Comparison of ENCODE assay signal across 30 mouse cellular contexts in genomic region chr10:97466818-97467217, GRCm38 (mm10). TPM values are rescaled to one million over a fixed set of nuclear protein-coding genes. Genes with fewer than 3 reads are reported as not detected.
DNase-seq lines count a peak whose midpoint lies in the region; ATAC-seq and TF ChIP-seq lines count a peak whose summit lies in the region.
"Had no signal": no experiment of that assay in that cellular context is flagged by ENCODE, and none has a peak within 500 bp of the region (broad histone marks: within the 10 kb centered on the region; RNA-seq: fewer than 3 reads in every experiment).

No protein-coding gene starts in this region.

- peaks cover 5% of the 10 kb centered on the region; the same call in 1 of the 2 replicates for H3K4me1 ChIP-seq in embryonic facial prominence, embryonic 14.5 days (ENCODE audit: control insufficient read depth, insufficient read depth, low read length)
- no peaks in the 10 kb centered on the region for H3K4me1 ChIP-seq in embryonic facial prominence, embryonic 10.5 days
- peaks cover 0 to 2% of the 10 kb centered on the region in 2 experiments; a peak in 3 of 4 replicates for H3K4me1 ChIP-seq in MEL (ENCODE audit: control insufficient read depth in 1 of 2, insufficient read depth in 2 of 2, low read length in 2 of 2)
- 0 out of 2 replicates have a peak, but pooled peaks cover 6% of the 10 kb centered on the region for H3K4me1 ChIP-seq in forebrain, embryonic 10.5 days
- H3K4me1 ChIP-seq: forebrain, embryonic 13.5 days; heart, embryonic 10.5 days had no signal

- DNase-seq in embryonic facial prominence, embryonic 14.5 days (ENCODE audit: low spot score): peak; percentile 24
- no peak for DNase-seq in embryonic facial prominence, embryonic 10.5 days (ENCODE audit: low spot score)
- DNase-seq in MEL (ENCODE audit: low read depth, low spot score): peak; percentile 46
- DNase-seq in fibroblast of lung, adult 2 months (ENCODE audit: low read depth): peak; percentile 27
- no peak for DNase-seq in forebrain, embryonic 10.5 days (ENCODE audit: extremely low spot score, low spot score)
- DNase-seq in adrenal gland, postnatal 10 days: no peak
- DNase-seq: adrenal gland, adult 2 months; adrenal gland, postnatal 36 days; B cell, adult 2 months; cerebellum, adult 11 months; cerebellum, adult 2 months; cerebellum, adult 9-11 months; cerebellum, postnatal 36 days; embryo, embryonic 11 days; gastrocnemius, postnatal 10 days; gastrocnemius, postnatal 36 days; heart, adult 2 months; heart, postnatal 14 days; heart, postnatal 4 days; kidney, adult 2 months had no signal

- H3K27me3 ChIP-seq in embryonic facial prominence, embryonic 14.5 days (replicated peaks; ENCODE audit: control insufficient read depth, insufficient read depth, low read length): no peaks in the 10 kb centered on the region
- H3K27me3 ChIP-seq in embryonic facial prominence, embryonic 10.5 days (replicated peaks; ENCODE audit: low read depth, poor library complexity, severe bottlenecking): no peaks in the 10 kb centered on the region
- H3K27me3 ChIP-seq in MEL (ENCODE audit: control insufficient read depth in 1 of 2, insufficient read depth in 2 of 2, low read length in 2 of 2): no peaks in the 10 kb centered on the region
- no peaks in the 10 kb centered on the region for H3K27me3 ChIP-seq in forebrain, embryonic 10.5 days (ENCODE audit: poor library complexity, severe bottlenecking)
- H3K27me3 ChIP-seq: embryonic facial prominence, embryonic 15.5 days; forebrain, embryonic 13.5 days; heart, embryonic 13.5 days had no signal

- 50% methylated on average over 3 of the region's 3 CpGs for WGBS in embryonic facial prominence, embryonic 14.5 days
- WGBS in embryonic facial prominence, embryonic 10.5 days: 79% methylated on average over 3 of the region's 3 CpGs
- 61% methylated on average over 3 of the region's 3 CpGs for WGBS in forebrain, embryonic 10.5 days

- H3K27ac ChIP-seq in embryonic facial prominence, embryonic 14.5 days (replicated peaks; ENCODE audit: low read depth, low read length): no peak overlapping the region
- no peak overlapping the region for H3K27ac ChIP-seq in embryonic facial prominence, embryonic 10.5 days (replicated peaks)
- peak overlapping the region; percentile 22; the same call in 1 of the 2 replicates for H3K27ac ChIP-seq in MEL (ENCODE audit: control insufficient read depth, low read depth, low read length)
- no peak overlapping the region for H3K27ac ChIP-seq in forebrain, embryonic 10.5 days
- H3K27ac ChIP-seq: embryonic facial prominence, embryonic 15.5 days; forebrain, embryonic 13.5 days; heart, adult 2 months; heart, embryonic 10.5 days; heart, embryonic 13.5 days; hindbrain, embryonic 14.5 days; hindbrain, postnatal 0 days had no signal

- H3K9ac ChIP-seq in embryonic facial prominence, embryonic 14.5 days (ENCODE audit: low read depth, low read length): no peak overlapping the region
- H3K9ac ChIP-seq in MEL (ENCODE audit: control insufficient read depth, low read depth, low read length, poor library complexity, severe bottlenecking): 0 out of 2 replicates have a peak overlapping the region, but pooled peaks have one; percentile 5
- H3K9ac ChIP-seq: embryonic facial prominence, embryonic 15.5 days; forebrain, embryonic 13.5 days; heart, embryonic 13.5 days; hindbrain, embryonic 14.5 days had no signal

- no peak for ATAC-seq in embryonic facial prominence, embryonic 14.5 days (ENCODE audit: low read depth)
- ATAC-seq: forebrain, embryonic 13.5 days; forebrain, embryonic 16.5 days; hindbrain, postnatal 0 days; inflammation-experienced regulatory T-cells, adult 6 months; intestine, embryonic 16.5 days had no signal

- H3K36me3 ChIP-seq in embryonic facial prominence, embryonic 14.5 days (ENCODE audit: control insufficient read depth, insufficient read depth, low read length): no peaks in the 10 kb centered on the region
- no peaks in the 10 kb centered on the region for H3K36me3 ChIP-seq in embryonic facial prominence, embryonic 10.5 days (replicated peaks)
- H3K36me3 ChIP-seq in MEL (ENCODE audit: control insufficient read depth in 1 of 2, insufficient read depth in 2 of 2, low read length in 2 of 2): 0 out of 4 replicates have a peak, but pooled peaks cover 0 to 2% of the 10 kb centered on the region in 2 experiments
- no peaks in the 10 kb centered on the region for H3K36me3 ChIP-seq in forebrain, embryonic 10.5 days (replicated peaks)
- H3K36me3 ChIP-seq: embryonic facial prominence, embryonic 15.5 days; heart, embryonic 10.5 days; heart, embryonic 13.5 days had no signal

- H3K9me3 ChIP-seq in embryonic facial prominence, embryonic 14.5 days (ENCODE audit: control insufficient read depth, low read length): no peaks in the 10 kb centered on the region
- no peaks in the 10 kb centered on the region for H3K9me3 ChIP-seq in embryonic facial prominence, embryonic 10.5 days
- no peaks in the 10 kb centered on the region for H3K9me3 ChIP-seq in MEL (replicated peaks; ENCODE audit: insufficient read depth, low read length)
- no peaks in the 10 kb centered on the region for H3K9me3 ChIP-seq in forebrain, embryonic 10.5 days
- H3K9me3 ChIP-seq: embryonic facial prominence, embryonic 15.5 days; forebrain, embryonic 13.5 days; heart, embryonic 10.5 days; heart, embryonic 13.5 days had no signal

- no peak for TF ChIP-seq POLR2A in MEL (IDR thresholded peaks at IDR 0.05; ENCODE audit: control insufficient read depth in 1 of 2, insufficient read depth in 1 of 2, low read depth in 1 of 2, low read length in 2 of 2, poor library complexity in 1 of 2)

- TF ChIP-seq RAD21 in MEL (IDR thresholded peaks at IDR 0.05; ENCODE audit: low read depth, low read length): no peak

- no peaks in the 10 kb centered on the region for H3K79me2 ChIP-seq in MEL (ENCODE audit: control insufficient read depth, insufficient read depth, low read length, poor library complexity)

- peak in 1 of 2 experiments; percentile 72; a peak in 2 of 4 replicates for TF ChIP-seq EP300 in MEL (IDR thresholded peaks at IDR 0.05; ENCODE audit: low read depth in 1 of 2, low read length in 2 of 2)

- H3K4me2 ChIP-seq in embryonic facial prominence, embryonic 14.5 days (ENCODE audit: low read depth, low read length): no peak overlapping the region
- H3K4me2 ChIP-seq: embryonic facial prominence, embryonic 15.5 days; forebrain, embryonic 13.5 days; heart, embryonic 13.5 days; hindbrain, embryonic 14.5 days had no signal

- no peak for TF ChIP-seq CTCF in MEL (IDR thresholded peaks at IDR 0.05 in 2 of 3, conservative IDR thresholded peaks at IDR 0.05 in 1 of 3; ENCODE audit: control insufficient read depth in 1 of 3, insufficient read depth in 1 of 3, low read depth in 2 of 3, low read length in 3 of 3, poor library complexity in 1 of 3, severe bottlenecking in 1 of 3)

- no peak overlapping the region for H3K4me3 ChIP-seq in embryonic facial prominence, embryonic 14.5 days (ENCODE audit: low read depth, low read length)
- no peak overlapping the region for H3K4me3 ChIP-seq in embryonic facial prominence, embryonic 10.5 days
- H3K4me3 ChIP-seq in MEL (ENCODE audit: control insufficient read depth in 1 of 2, insufficient read depth in 1 of 2, low read depth in 2 of 2, low read length in 2 of 2): peak overlapping the region; percentile 17 to 40; a peak in 3 of 4 replicates
- H3K4me3 ChIP-seq in forebrain, embryonic 10.5 days: no peak overlapping the region
- H3K4me3 ChIP-seq: embryonic facial prominence, embryonic 15.5 days; forebrain, embryonic 13.5 days; heart, adult 2 months; heart, embryonic 10.5 days; heart, embryonic 13.5 days had no signal

TF ChIP-seq in MEL, 35 proteins besides CTCF, POLR2A, EP300 and RAD21 (continues in another document):
- TF ChIP-seq CHD2 (IDR thresholded peaks at IDR 0.05; ENCODE audit: low read length) (no peak), TBP (IDR thresholded peaks at IDR 0.05; ENCODE audit: low read depth, low read length) (no peak), HCFC1 (IDR thresholded peaks at IDR 0.05; ENCODE audit: low read depth, low read length) (no peak), NELFE (IDR thresholded peaks at IDR 0.05; ENCODE audit: low read depth, low read length) (no peak), SIN3A (IDR thresholded peaks at IDR 0.05; ENCODE audit: low read length) (no peak), GATA1 (IDR thresholded peaks at IDR 0.05; ENCODE audit: low read depth, low read length) (peak; percentile 30; the same call in 1 of the 2 replicates), KAT2A (conservative IDR thresholded peaks at IDR 0.05; ENCODE audit: low read depth, low read length) (no peak), TCF12 (IDR thresholded peaks at IDR 0.05; ENCODE audit: low read depth, low read length) (peak; percentile 37; the same call in 1 of the 2 replicates), USF2 (IDR thresholded peaks at IDR 0.05; ENCODE audit: borderline replicate concordance in 1 of 2, insufficient read depth in 1 of 2, low read depth in 1 of 2, low read length in 2 of 2) (no peak), E2F4 (IDR thresholded peaks at IDR 0.05; ENCODE audit: borderline replicate concordance, low read depth, low read length) (no peak), ETS1 (IDR thresholded peaks at IDR 0.05; ENCODE audit: low read depth, low read length) (peak; percentile 76), SMC3 (IDR thresholded peaks at IDR 0.05; ENCODE audit: low read depth, low read length) (no peak), BHLHE40 (IDR thresholded peaks at IDR 0.05; ENCODE audit: borderline replicate concordance, low read depth, low read length) (peak; percentile 91), RCOR1 (IDR thresholded peaks at IDR 0.05; ENCODE audit: low read depth, low read length) (no peak), MXI1 (IDR thresholded peaks at IDR 0.05; ENCODE audit: low read depth, low read length) (peak; percentile 46; the same call in 1 of the 2 replicates), MAX (IDR thresholded peaks at IDR 0.05; ENCODE audit: low read length) (no peak), POLR2AphosphoS5 (IDR thresholded peaks at IDR 0.05; ENCODE audit: borderline replicate concordance, low read depth, low read length) (no peak), JUND (IDR thresholded peaks at IDR 0.05; ENCODE audit: low read depth, low read length) (no peak), ZC3H11A (IDR thresholded peaks at IDR 0.05; ENCODE audit: low read depth, low read length) (no peak), MYB (IDR thresholded peaks at IDR 0.05; ENCODE audit: low read depth, low read length) (0 out of 2 replicates have a peak, but pooled peaks have one; percentile 45), MAZ (IDR thresholded peaks at IDR 0.05; ENCODE audit: low read depth, low read length) (no peak)

RNA-seq across cellular contexts. Expression of gene Dcn, which starts 12.6 kb away (rescaled TPM):
- polyA plus RNA-seq in embryonic facial prominence, embryonic 14.5 days (2014; fragmentation: Nextera tagmentation; extraction: Ambion mirVana): 710 and 776 TPM in 2 replicates
- 2.7 and 4.9 TPM in 2 replicates for polyA plus RNA-seq in embryonic facial prominence, embryonic 10.5 days (2016; fragmentation: Nextera tagmentation; extraction: Ambion mirVana)
- total RNA-seq in MEL (2012; rRNA removed): not detected in 2 replicates
- not detected for polyA plus RNA-seq in MEL (2012; ENCODE audit: insufficient read depth in 1 of 2, insufficient read length in 2 of 2, low read depth in 1 of 2, low replicate concordance in 2 of 2, missing spikeins in 1 of 2)
- polyA plus RNA-seq in forebrain, embryonic 10.5 days (2016; fragmentation: Nextera tagmentation; extraction: Ambion mirVana): 3.3 and 4.5 TPM in 2 replicates
- total RNA-seq in adrenal gland, postnatal 10 days (2021): 100 to 1,000 TPM; 277 to 311 TPM
- total RNA-seq: granulocyte monocyte progenitor cell, adult 5-6 weeks had no signal
- polyA plus RNA-seq: inflammation-experienced regulatory T-cells, adult 6 months had no signal

Comparison
In these comparisons a context has a peak if more than half of its experiments do, and no peak if none do; other contexts are left out.
1. DNase-seq: peak in embryonic facial prominence, embryonic 14.5 days (single experiment), MEL (single experiment) and fibroblast of lung, adult 2 months (single experiment); none in embryonic facial prominence, embryonic 10.5 days (single experiment), forebrain, embryonic 10.5 days (single experiment) and adrenal gland, postnatal 10 days (single experiment).
2. RNA of gene Dcn, which starts 12.6 kb away (polyA plus RNA-seq): 710 to 776 TPM in embryonic facial prominence, embryonic 14.5 days; 2.7 to 4.9 TPM in embryonic facial prominence, embryonic 10.5 days, 3.3 to 4.5 TPM in forebrain, embryonic 10.5 days and not detected in MEL; every median in the first group is over 100 times any median in the second.
3. H3K4me3 ChIP-seq: peak in MEL (2 of 2); none in embryonic facial prominence, embryonic 14.5 days (single experiment), embryonic facial prominence, embryonic 10.5 days (single experiment) and forebrain, embryonic 10.5 days (single experiment).